Mouse (Mus musculus): ENCODE data around the gene Olfr370. TPM values are rescaled to one million over a fixed set of nuclear protein-coding genes. Genes with fewer than 3 reads are reported as not detected.

Gene Olfr370
- polyA plus RNA-seq, 1 experiment from 2014 or later: not detected

GRCm38 (mm10) chr8:83576921-83577320 is 41.3 kb downstream of the Olfr370 start:
- no peak overlapping the region for H3K4me3 ChIP-seq (ENCODE audit: low read depth, low read length)
- no peak overlapping the region for H3K27ac ChIP-seq (replicated peaks; ENCODE audit: low read depth, low read length)

GRCm38 (mm10) chr8:83577384-83577791 is 41.8 kb downstream of the Olfr370 start:
- Histone ChIP-seq H3K36me3 (replicated peaks; ENCODE audit: control insufficient read depth, insufficient read depth, low read depth, low read length) (no peaks in the 10 kb centered on the region), H3K4me3 (ENCODE audit: low read depth, low read length) (no peak overlapping the region)

More at GRCm38 (mm10) chr8:83576921-83577320, 41.3 kb downstream of the Olfr370 start:
- Histone ChIP-seq H3K4me2 (ENCODE audit: low read depth, low read length) (no peak overlapping the region), H3K9ac (replicated peaks; ENCODE audit: low read length) (no peak overlapping the region), H3K4me1 (ENCODE audit: control insufficient read depth, insufficient read depth, low read length) (peaks cover 11% of the 10 kb centered on the region), H3K36me3 (replicated peaks; ENCODE audit: control insufficient read depth, insufficient read depth, low read depth, low read length) (peaks cover under 1% of the 10 kb centered on the region; the same call in 1 of the 2 replicates), H3K9me3 (replicated peaks; ENCODE audit: control insufficient read depth, low read length) (no peaks in the 10 kb centered on the region), H3K27me3 (ENCODE audit: control insufficient read depth, insufficient read depth, low read length) (no peaks in the 10 kb centered on the region)
- ATAC-seq (replicated peaks; ENCODE audit: insufficient number of reproducible peaks, low FRiP score, low TSS enrichment, low read depth): no peak
- WGBS: 35% methylated on average over 4 of the region's 4 CpGs
- no peak for DNase-seq (ENCODE audit: low spot score)

GRCm38 (mm10) chr8:83578131-83579055 is 42.8 kb downstream of the Olfr370 start:
- no peak overlapping the region for H3K4me2 ChIP-seq (ENCODE audit: low read depth, low read length)
- no peaks in the 10 kb centered on the region for H3K9me3 ChIP-seq (replicated peaks; ENCODE audit: control insufficient read depth, low read length)
- H3K36me3 ChIP-seq (replicated peaks; ENCODE audit: control insufficient read depth, insufficient read depth, low read depth, low read length): no peaks in the 10 kb centered on the region
- H3K27ac ChIP-seq (replicated peaks; ENCODE audit: low read depth, low read length): 0 out of 2 replicates have a peak overlapping the region, but pooled peaks have one; percentile 56
- peaks cover 11% of the 10 kb centered on the region for H3K4me1 ChIP-seq (ENCODE audit: control insufficient read depth, insufficient read depth, low read length)
- 77% methylated on average over 17 of the region's 17 CpGs for WGBS
- H3K27me3 ChIP-seq (ENCODE audit: control insufficient read depth, insufficient read depth, low read length): no peaks in the 10 kb centered on the region
- H3K9ac ChIP-seq (replicated peaks; ENCODE audit: low read length): no peak overlapping the region
- H3K4me3 ChIP-seq (ENCODE audit: low read depth, low read length): no peak overlapping the region
- ATAC-seq (replicated peaks; ENCODE audit: insufficient number of reproducible peaks, low FRiP score, low TSS enrichment, low read depth) (no peak), DNase-seq (ENCODE audit: low spot score) (no peak)

More at GRCm38 (mm10) chr8:83577384-83577791, 41.8 kb downstream of the Olfr370 start:
- DNase-seq (ENCODE audit: low spot score) (no peak), ATAC-seq (replicated peaks; ENCODE audit: insufficient number of reproducible peaks, low FRiP score, low TSS enrichment, low read depth) (no peak)
- WGBS: 45% methylated on average over 9 of the region's 9 CpGs
- Histone ChIP-seq H3K27ac (replicated peaks; ENCODE audit: low read depth, low read length) (no peak overlapping the region), H3K9ac (replicated peaks; ENCODE audit: low read length) (no peak overlapping the region), H3K4me1 (ENCODE audit: control insufficient read depth, insufficient read depth, low read length) (peaks cover 11% of the 10 kb centered on the region), H3K27me3 (ENCODE audit: control insufficient read depth, insufficient read depth, low read length) (no peaks in the 10 kb centered on the region), H3K9me3 (replicated peaks; ENCODE audit: control insufficient read depth, low read length) (no peaks in the 10 kb centered on the region), H3K4me2 (ENCODE audit: low read depth, low read length) (no peak overlapping the region)

DNA sequence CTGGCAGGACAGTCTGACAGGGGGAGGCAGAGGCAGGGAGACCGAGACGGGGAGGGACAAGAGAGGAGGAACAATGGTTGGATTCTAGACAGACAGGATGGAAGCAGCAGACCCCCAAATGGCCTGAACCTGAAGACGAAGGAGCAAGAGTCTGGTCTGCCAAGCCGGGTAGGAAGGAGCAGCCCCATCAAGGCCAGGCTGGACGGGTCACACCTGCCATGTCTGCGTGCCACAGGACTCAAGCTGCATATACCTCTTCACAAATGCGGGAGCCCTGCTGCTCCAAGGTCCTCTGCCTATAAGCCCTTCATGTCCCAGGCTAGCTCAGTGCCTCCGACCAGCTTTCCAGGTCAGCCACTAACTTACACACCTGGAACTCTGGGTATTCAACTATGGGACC is 44.1 kb downstream of the Olfr370 start:
- peaks cover 9% of the 10 kb centered on the region for H3K4me1 ChIP-seq (ENCODE audit: control insufficient read depth, insufficient read depth, low read length)

GRCm38 (mm10) chr8:83580826-83581225 is 45.2 kb downstream of the Olfr370 start:
- ATAC-seq (replicated peaks; ENCODE audit: insufficient number of reproducible peaks, low FRiP score, low TSS enrichment, low read depth): no peak
- Histone ChIP-seq H3K27ac (replicated peaks; ENCODE audit: low read depth, low read length) (no peak overlapping the region), H3K4me2 (ENCODE audit: low read depth, low read length) (no peak overlapping the region), H3K9ac (replicated peaks; ENCODE audit: low read length) (no peak overlapping the region), H3K4me3 (ENCODE audit: low read depth, low read length) (no peak overlapping the region), H3K36me3 (replicated peaks; ENCODE audit: control insufficient read depth, insufficient read depth, low read depth, low read length) (no peaks in the 10 kb centered on the region), H3K4me1 (ENCODE audit: control insufficient read depth, insufficient read depth, low read length) (peaks cover 6% of the 10 kb centered on the region), H3K9me3 (replicated peaks; ENCODE audit: control insufficient read depth, low read length) (no peaks in the 10 kb centered on the region), H3K27me3 (ENCODE audit: control insufficient read depth, insufficient read depth, low read length) (no peaks in the 10 kb centered on the region)
- 86% methylated on average over 8 of the region's 8 CpGs for WGBS
- no peak for DNase-seq (ENCODE audit: low spot score)

More for the DNA sequence above, 44.1 kb downstream of the Olfr370 start:
- DNase-seq (ENCODE audit: low spot score): no peak
- 93% methylated on average over 8 of the region's 8 CpGs for WGBS
- Histone ChIP-seq H3K4me2 (ENCODE audit: low read depth, low read length) (no peak overlapping the region), H3K27me3 (ENCODE audit: control insufficient read depth, insufficient read depth, low read length) (no peaks in the 10 kb centered on the region), H3K36me3 (replicated peaks; ENCODE audit: control insufficient read depth, insufficient read depth, low read depth, low read length) (no peaks in the 10 kb centered on the region), H3K9me3 (replicated peaks; ENCODE audit: control insufficient read depth, low read length) (no peaks in the 10 kb centered on the region), H3K9ac (replicated peaks; ENCODE audit: low read length) (no peak overlapping the region), H3K27ac (replicated peaks; ENCODE audit: low read depth, low read length) (no peak overlapping the region), H3K4me3 (ENCODE audit: low read depth, low read length) (no peak overlapping the region)
- no peak for ATAC-seq (replicated peaks; ENCODE audit: insufficient number of reproducible peaks, low FRiP score, low TSS enrichment, low read depth)

- no peaks in the 10 kb centered on the region for H3K27me3 ChIP-seq (ENCODE audit: control insufficient read depth, insufficient read depth, low read length)
- no peak overlapping the region for H3K4me3 ChIP-seq (ENCODE audit: low read depth, low read length)
- DNase-seq (ENCODE audit: low spot score): no peak
- H3K36me3 ChIP-seq (replicated peaks; ENCODE audit: control insufficient read depth, insufficient read depth, low read depth, low read length): no peaks in the 10 kb centered on the region
- peaks cover 6% of the 10 kb centered on the region for H3K4me1 ChIP-seq (ENCODE audit: control insufficient read depth, insufficient read depth, low read length)
- H3K4me2 ChIP-seq (ENCODE audit: low read depth, low read length): no peak overlapping the region
- no peak overlapping the region for H3K9ac ChIP-seq (replicated peaks; ENCODE audit: low read length)
- 92% methylated on average over 8 of the region's 8 CpGs for WGBS
- no peak overlapping the region for H3K27ac ChIP-seq (replicated peaks; ENCODE audit: low read depth, low read length)
- H3K9me3 ChIP-seq (replicated peaks; ENCODE audit: control insufficient read depth, low read length): no peaks in the 10 kb centered on the region
- ATAC-seq (replicated peaks; ENCODE audit: insufficient number of reproducible peaks, low FRiP score, low TSS enrichment, low read depth): no peak
Measured at GRCm38 (mm10) chr8:83582226-83582625, 46.6 kb downstream of the Olfr370 start.

GRCm38 (mm10) chr8:83583236-83583635 is 47.7 kb downstream of the Olfr370 start:
- DNase-seq (ENCODE audit: low spot score) (no peak), ATAC-seq (replicated peaks; ENCODE audit: insufficient number of reproducible peaks, low FRiP score, low TSS enrichment, low read depth) (no peak)
- Histone ChIP-seq H3K36me3 (replicated peaks; ENCODE audit: control insufficient read depth, insufficient read depth, low read depth, low read length) (0 out of 2 replicates have a peak, but pooled peaks cover 2% of the 10 kb centered on the region), H3K27me3 (ENCODE audit: control insufficient read depth, insufficient read depth, low read length) (no peaks in the 10 kb centered on the region), H3K4me2 (ENCODE audit: low read depth, low read length) (no peak overlapping the region), H3K4me1 (ENCODE audit: control insufficient read depth, insufficient read depth, low read length) (peaks cover 2% of the 10 kb centered on the region; the same call in 1 of the 2 replicates), H3K27ac (replicated peaks; ENCODE audit: low read depth, low read length) (no peak overlapping the region), H3K9me3 (replicated peaks; ENCODE audit: control insufficient read depth, low read length) (no peaks in the 10 kb centered on the region), H3K4me3 (ENCODE audit: low read depth, low read length) (no peak overlapping the region), H3K9ac (replicated peaks; ENCODE audit: low read length) (no peak overlapping the region)
- WGBS: 84% methylated on average over 15 of the region's 15 CpGs

DNA sequence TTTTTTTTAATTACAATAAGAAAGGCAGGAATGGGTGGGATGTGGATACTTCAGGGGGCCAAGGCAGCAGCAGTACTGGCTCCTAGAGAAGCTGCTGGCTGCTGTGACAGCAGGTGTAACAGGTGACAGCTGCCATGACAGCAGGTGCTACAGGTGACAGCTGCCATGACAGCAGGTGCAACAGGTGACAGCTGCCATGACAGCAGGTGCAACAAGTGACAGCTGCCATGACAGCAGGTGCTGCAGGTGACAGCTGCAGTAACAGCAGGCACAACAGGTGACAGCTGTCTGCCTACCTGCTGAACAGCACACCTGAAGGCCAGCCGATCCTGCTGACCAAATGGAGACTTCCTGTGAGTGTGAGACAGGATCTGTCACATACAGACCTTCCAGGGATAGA is 49.2 kb downstream of the Olfr370 start:
- H3K27me3 ChIP-seq (ENCODE audit: control insufficient read depth, insufficient read depth, low read length): no peaks in the 10 kb centered on the region
- H3K4me3 ChIP-seq (ENCODE audit: low read depth, low read length): no peak overlapping the region
- 89% methylated on average over 1 of the region's 1 CpGs for WGBS
- no peak overlapping the region for H3K27ac ChIP-seq (replicated peaks; ENCODE audit: low read depth, low read length)
- DNase-seq (ENCODE audit: low spot score) (no peak), ATAC-seq (replicated peaks; ENCODE audit: insufficient number of reproducible peaks, low FRiP score, low TSS enrichment, low read depth) (no peak)
- H3K4me2 ChIP-seq (ENCODE audit: low read depth, low read length): no peak overlapping the region
- H3K4me1 ChIP-seq (ENCODE audit: control insufficient read depth, insufficient read depth, low read length): no peaks in the 10 kb centered on the region
- H3K36me3 ChIP-seq (replicated peaks; ENCODE audit: control insufficient read depth, insufficient read depth, low read depth, low read length): 0 out of 2 replicates have a peak, but pooled peaks cover 2% of the 10 kb centered on the region
- no peak overlapping the region for H3K9ac ChIP-seq (replicated peaks; ENCODE audit: low read length)
- no peaks in the 10 kb centered on the region for H3K9me3 ChIP-seq (replicated peaks; ENCODE audit: control insufficient read depth, low read length)

All from embryonic facial prominence, embryonic 11.5 days (tissue).